Mouse (Mus musculus) liver, adult 2 months (tissue): ENCODE data around the gene Egr4.

ENCODE experiments used
- CTCF ChIP-seq: fragments of 200-500 bp; IDR thresholded peaks from 2 replicates; pipeline ENCODE4 v1.5.1; 2011; ENCODE audit warnings: low read depth, low read length, control low read depth
- POLR2A ChIP-seq: fragments of 200-500 bp; IDR thresholded peaks from 2 replicates; pipeline ENCODE4 v1.6.1; 2011; ENCODE audit warnings: low read length, control low read depth; ENCODE audit not compliant: insufficient read depth; ENCODE audit errors: extremely low read depth

GRCm38 (mm10) chr6:85500416-85500815, 13.0 kb downstream of the Egr4 start:
- TF ChIP-seq CTCF (no peak), POLR2A (no peak)
